Mouse (Mus musculus) lung, postnatal 0 days (tissue): Measurements from ENCODE around the gene Batf2. TPM values are rescaled to one million over a fixed set of nuclear protein-coding genes. Genes with fewer than 3 reads are reported as not detected.

ENCODE experiments used
- ATAC-seq: fragments of 200-750 bp; cut with Nextera tagmentation; 2 replicates; pipeline ENCODE4 v1.8.0; 2017; ENCODE audit warnings: moderate library complexity
- DNase-seq: peaks from one replicate; pipeline ENCODE4 v3.0.0-alpha.2; 2016; ENCODE audit warnings: low spot score
- H3K27ac ChIP-seq: fragments of 300-500 bp; sonication (generic); 2 replicates; pipeline ENCODE4 v1.5.1; 2014; ENCODE audit warnings: antibody characterized with exemption, mild to moderate bottlenecking, low read length, mixed read lengths
- H3K27me3 ChIP-seq: fragments of 300-500 bp; sonication (generic); replicated peaks from 2 replicates; pipeline ENCODE4 v1.6.1; 2014; ENCODE audit warnings: low read length, mixed read lengths; ENCODE audit not compliant: insufficient read depth
- H3K36me3 ChIP-seq: fragments of 300-500 bp; sonication (generic); 2 replicates; pipeline ENCODE4 v1.6.1; 2014; ENCODE audit warnings: low read length, mixed read lengths; ENCODE audit not compliant: insufficient read depth
- H3K4me1 ChIP-seq: fragments of 300-500 bp; sonication (generic); 2 replicates; pipeline ENCODE4 v1.6.1; 2014; ENCODE audit warnings: antibody characterized with exemption, low read depth, low read length, mixed read lengths; ENCODE audit not compliant: insufficient read depth
- H3K4me2 ChIP-seq: fragments of 300-500 bp; sonication (generic); replicated peaks from 2 replicates; pipeline ENCODE4 v1.6.1; 2014; ENCODE audit warnings: low read depth, mild to moderate bottlenecking, low read length, moderate library complexity, mixed read lengths
- H3K4me3 ChIP-seq: fragments of 300-500 bp; sonication (generic); 2 replicates; pipeline ENCODE4 v1.5.1; 2014; ENCODE audit warnings: low read depth, low read length
- H3K9ac ChIP-seq: fragments of 300-500 bp; sonication (generic); replicated peaks from 2 replicates; pipeline ENCODE4 v1.6.1; 2014; ENCODE audit warnings: low read depth, mild to moderate bottlenecking
- H3K9me3 ChIP-seq: fragments of 300-500 bp; sonication (generic); 2 replicates; pipeline ENCODE4 v1.6.1; 2016; ENCODE audit warnings: low read length, mixed read lengths
- CTCF ChIP-seq: IDR thresholded peaks from 2 replicates; pipeline ENCODE4 v1.5.1; 2016; ENCODE audit warnings: antibody characterized with exemption, mild to moderate bottlenecking
- EP300 ChIP-seq: IDR thresholded peaks from 2 replicates; pipeline ENCODE4 v1.6.1; 2016; ENCODE audit warnings: antibody characterized with exemption, mild to moderate bottlenecking, control low read depth
- WGBS: fragments of 180-500 bp; shearing (Covaris S2); extraction: QIAGEN DNeasy Blood & Tissue Kit; methylation state at CpG from one replicate; pipeline ENCODE4 v1.1.7; 2014; 5-methylcytosine and 5-hydroxymethylcytosine counted together
- polyA plus RNA-seq: library from polyadenylated mRNA; unstranded; fragments of >200 nt; fragmentation: Nextera tagmentation; extraction: Ambion mirVana; gene quantifications from 2 replicates; pipeline ENCODE4 v1.2.1, GENCODE M21; 2015

Batf2 gene
- polyA plus RNA-seq, 1 experiment from 2014 or later, result 1.0 TPM

DNA sequence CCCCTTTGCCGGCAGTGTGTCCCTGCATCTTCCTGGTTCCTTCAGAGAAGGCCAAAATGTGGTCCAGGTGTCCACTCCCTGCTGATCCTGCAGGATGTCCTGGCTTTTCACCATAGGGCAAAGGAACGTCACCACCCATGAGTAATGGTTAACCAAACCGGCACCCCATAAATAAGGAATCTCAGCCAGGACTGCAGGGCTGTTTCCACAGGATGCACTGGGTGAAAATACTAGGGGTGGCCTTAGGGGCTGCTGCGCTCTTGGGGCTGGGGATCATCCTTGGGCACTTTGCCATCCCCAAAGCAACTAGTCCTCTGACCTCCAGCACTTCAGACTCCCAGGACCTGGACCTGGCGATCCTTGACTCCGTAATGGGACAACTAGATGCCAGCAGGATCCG lies 35.2 kb upstream of the Batf2 start, which contains the start of gene Naaladl1:
Gene Naaladl1 (plus strand): TSS at position 197 of the 400 bp plus-strand sequence.
- H3K4me2 ChIP-seq, result no peak within 1 kb of the TSS
- no peak within 1 kb of the TSS for H3K27ac ChIP-seq
- no peaks in the 10 kb centered on the region for H3K27me3 ChIP-seq
- no peaks in the 10 kb centered on the region for H3K9me3 ChIP-seq
- no peak within 1 kb of the TSS for H3K4me3 ChIP-seq
- no peaks in the 10 kb centered on the region for H3K4me1 ChIP-seq
- ATAC-seq, result no peak
- TF ChIP-seq CTCF (no peak), EP300 (no peak)
- WGBS, result 78% methylated on average over 7 of the region's 7 CpGs
- DNase-seq, result no peak
- no peak within 1 kb of the TSS for H3K9ac ChIP-seq
- H3K36me3 ChIP-seq, result no peaks in the 10 kb centered on the region

DNA sequence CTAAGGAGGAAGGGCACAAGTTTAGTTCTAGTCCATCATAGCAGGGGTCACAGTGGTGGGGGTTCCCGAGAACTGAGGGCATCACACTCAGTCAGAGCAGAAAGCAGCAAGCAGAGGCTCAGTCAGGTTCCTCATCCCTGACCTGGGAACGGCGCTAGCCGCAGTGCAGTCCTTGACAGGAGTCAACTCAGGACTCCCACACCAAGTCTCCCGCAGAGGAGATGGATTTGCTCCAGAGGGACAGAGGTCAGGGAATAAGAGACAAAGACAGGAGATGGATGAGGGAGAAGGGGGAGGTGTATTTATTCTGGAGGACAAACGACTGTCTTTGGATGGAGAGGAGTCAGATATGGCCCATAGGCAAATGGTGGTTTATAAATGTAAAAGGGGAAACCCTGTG lies 27.7 kb upstream of the Batf2 start:
- H3K9ac ChIP-seq, result no peak overlapping the region
- no peak overlapping the region for H3K27ac ChIP-seq
- WGBS, result 30% methylated on average over 6 of the region's 6 CpGs
- no peak overlapping the region for H3K4me2 ChIP-seq
- ATAC-seq, result no peak
- no peak overlapping the region for H3K4me3 ChIP-seq
- H3K36me3 ChIP-seq, result no peaks in the 10 kb centered on the region
- no peaks in the 10 kb centered on the region for H3K9me3 ChIP-seq
- H3K4me1 ChIP-seq, result no peaks in the 10 kb centered on the region
- DNase-seq, result no peak
- no peaks in the 10 kb centered on the region for H3K27me3 ChIP-seq
- TF ChIP-seq CTCF, result no peak
- TF ChIP-seq EP300, result no peak

DNA sequence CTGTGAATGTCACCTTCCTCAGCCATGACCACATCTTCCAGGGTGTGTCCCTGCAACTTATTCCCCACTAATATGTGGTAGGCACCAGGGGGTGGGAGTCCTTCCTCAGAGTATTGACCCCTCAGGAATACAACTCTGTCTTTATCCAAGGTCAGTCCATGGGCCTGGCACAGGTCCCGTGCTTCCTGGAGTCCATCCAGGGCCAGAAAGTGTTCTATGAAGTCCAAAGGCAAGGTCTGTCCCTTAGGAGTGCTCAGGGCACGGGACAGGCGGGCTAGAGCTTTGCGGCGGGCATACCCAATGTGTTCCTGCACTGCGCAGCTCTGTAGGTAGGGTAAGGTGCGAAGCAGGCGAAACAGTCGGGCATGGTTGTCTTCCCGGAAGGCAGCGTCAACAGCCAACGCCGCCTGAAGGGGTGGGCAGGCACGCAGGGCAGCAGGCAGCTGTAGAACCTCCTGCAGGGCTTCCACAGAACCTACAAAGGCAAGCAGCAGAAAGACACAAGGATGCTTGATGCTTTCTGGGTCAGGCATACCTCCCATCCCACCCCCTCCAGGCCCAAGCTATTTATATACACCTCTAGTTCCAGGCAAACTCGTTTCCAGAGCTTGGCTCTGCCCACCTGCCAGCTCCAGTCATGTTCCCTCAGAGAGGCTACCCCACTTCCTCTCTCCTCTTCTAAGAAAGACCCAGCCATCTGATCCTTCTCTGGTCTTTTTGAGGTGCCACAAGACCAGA lies 24.5 kb upstream of the Batf2 start:
- Histone ChIP-seq H3K9me3 (no peaks in the 10 kb centered on the region), H3K36me3 (no peaks in the 10 kb centered on the region), H3K27ac (no peak overlapping the region), H3K9ac (no peak overlapping the region), H3K4me1 (no peaks in the 10 kb centered on the region), H3K27me3 (no peaks in the 10 kb centered on the region), H3K4me2 (no peak overlapping the region), H3K4me3 (no peak overlapping the region)
- whole genome bisulfite sequencing, result 84% methylated on average over 15 of the region's 15 CpGs
- DNase-seq, result no peak
- no peak for ATAC-seq
- TF ChIP-seq EP300 (no peak), CTCF (no peak)

DNA sequence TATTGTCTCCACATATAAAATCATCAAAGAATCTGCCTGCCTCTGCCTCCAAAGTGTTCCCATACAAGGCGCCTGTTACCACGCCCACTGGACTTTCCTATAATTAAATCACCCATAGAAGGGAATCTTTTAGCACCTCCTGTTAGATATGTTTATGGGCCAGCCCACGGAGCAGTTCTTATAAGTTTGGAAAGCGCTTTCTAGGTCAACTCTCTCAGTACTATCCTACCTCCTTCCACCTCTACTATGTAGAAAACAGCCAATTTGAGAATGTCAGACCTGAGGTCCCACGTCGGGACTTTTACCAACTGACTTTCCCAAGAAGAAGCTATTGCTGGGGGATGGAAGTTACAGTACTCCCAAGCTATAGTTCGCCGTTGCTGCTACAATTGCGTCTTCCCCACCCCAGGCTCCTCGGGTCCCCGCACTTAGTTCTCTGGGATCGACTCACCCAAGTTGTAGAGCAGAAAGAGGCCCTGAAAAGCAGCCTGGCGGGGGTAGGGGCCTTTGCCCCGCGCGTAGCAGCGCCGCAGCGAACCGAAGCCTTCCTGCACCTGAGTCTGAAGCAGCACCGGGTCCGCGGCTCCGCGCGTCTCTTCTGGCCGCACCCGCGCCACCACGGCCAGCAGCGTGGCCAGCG lies 23.3 kb upstream of the Batf2 start:
- DNase-seq (no peak), ATAC-seq (no peak)
- no peaks in the 10 kb centered on the region for H3K9me3 ChIP-seq
- peak overlapping the region; percentile 92 for H3K27ac ChIP-seq
- H3K4me1 ChIP-seq, result no peaks in the 10 kb centered on the region
- H3K4me2 ChIP-seq, result peak overlapping the region; percentile 98
- TF ChIP-seq CTCF, result no peak
- TF ChIP-seq EP300, result no peak
- H3K27me3 ChIP-seq, result no peaks in the 10 kb centered on the region
- 4% methylated on average over 32 of the region's 32 CpGs for WGBS
- peak overlapping the region; percentile 58 for H3K9ac ChIP-seq
- peak overlapping the region; percentile 75 for H3K4me3 ChIP-seq
- no peaks in the 10 kb centered on the region for H3K36me3 ChIP-seq

DNA sequence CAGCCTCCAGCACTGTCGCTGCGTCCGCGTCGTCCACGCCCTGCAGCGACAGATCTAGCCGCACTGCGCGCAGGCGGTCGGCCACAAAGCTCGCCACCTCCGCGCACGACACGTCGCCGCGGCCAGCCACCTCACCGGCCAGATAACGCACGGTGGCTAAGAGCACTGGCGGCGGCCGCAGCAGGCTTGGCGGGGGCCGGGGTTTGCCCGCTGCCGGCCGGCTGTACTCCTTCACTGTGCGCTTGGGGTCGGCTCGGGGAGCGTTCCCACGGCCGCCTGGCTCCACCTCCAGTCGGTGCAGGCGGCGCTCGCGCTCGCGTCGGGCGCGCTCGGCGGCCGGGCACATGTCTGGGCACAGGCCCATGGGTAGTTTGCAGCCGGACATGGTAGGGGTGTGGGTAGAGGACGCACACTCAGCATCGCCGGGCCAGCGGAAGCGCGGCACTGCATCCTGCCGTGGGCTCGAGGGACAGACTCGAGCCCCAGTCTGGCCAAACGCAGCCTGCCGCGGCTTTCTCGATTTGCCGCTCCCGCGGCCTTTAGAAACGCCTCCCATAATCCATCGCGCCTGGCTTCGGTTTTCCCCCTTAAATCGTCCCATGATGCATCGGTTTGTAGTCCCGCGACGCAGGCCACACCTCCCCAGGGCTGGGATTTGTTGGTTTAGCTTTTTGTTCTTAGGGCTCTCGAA lies 22.7 kb upstream of the Batf2 start, which contains the start of gene Sac3d1:
Gene Sac3d1 (minus strand): TSS at position 665 of the 691 bp plus-strand sequence.
- no peaks in the 10 kb centered on the region for H3K9me3 ChIP-seq
- H3K4me1 ChIP-seq, result no peaks in the 10 kb centered on the region
- ATAC-seq (peak; percentile 92), DNase-seq (peak; percentile 96)
- peak within 1 kb of the TSS; percentile 75 for H3K4me3 ChIP-seq
- peak within 1 kb of the TSS; percentile 58 for H3K9ac ChIP-seq
- H3K36me3 ChIP-seq, result no peaks in the 10 kb centered on the region
- WGBS, result under 1% methylated on average over 69 of the region's 77 CpGs
- no peaks in the 10 kb centered on the region for H3K27me3 ChIP-seq
- H3K4me2 ChIP-seq, result peak within 1 kb of the TSS; percentile 98
- TF ChIP-seq CTCF (peak; percentile 27), EP300 (peak; percentile 51; the same call in 1 of the 2 replicates)
- H3K27ac ChIP-seq, result peak within 1 kb of the TSS; percentile 92

DNA sequence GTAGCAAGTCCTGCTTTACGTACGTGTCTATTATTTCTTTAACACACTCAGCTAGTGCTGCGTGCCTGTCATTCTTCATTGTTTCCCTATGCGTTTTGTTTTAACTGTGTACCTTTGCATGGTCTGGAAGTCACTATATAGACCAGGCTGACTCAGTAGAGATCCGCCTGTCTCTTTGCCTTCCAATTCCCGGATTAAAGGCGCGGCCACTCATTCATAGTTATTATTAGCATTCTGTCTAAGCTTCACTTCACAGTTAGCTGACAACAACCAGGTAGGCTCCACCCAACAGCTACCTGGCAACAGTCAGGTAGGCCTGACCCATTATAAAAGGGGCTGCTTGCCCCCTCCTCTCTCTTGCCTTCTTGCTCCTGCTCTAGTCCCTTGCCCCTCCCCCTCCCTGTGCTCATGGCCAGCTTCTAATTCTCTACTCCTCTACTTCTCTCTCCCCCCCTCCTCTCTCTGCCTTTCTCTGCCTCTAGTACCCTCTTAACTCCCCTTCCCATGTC lies 22.1 kb upstream of the Batf2 start:
- no peak for DNase-seq
- TF ChIP-seq CTCF, result no peak
- TF ChIP-seq EP300, result 0 out of 2 replicates have a peak, but pooled peaks have one; percentile 24
- peak; percentile 23; the same call in 1 of the 2 replicates for ATAC-seq
- H3K4me3 ChIP-seq, result peak overlapping the region; percentile 75
- H3K4me2 ChIP-seq, result peak overlapping the region; percentile 98
- no peak overlapping the region for H3K9ac ChIP-seq
- H3K27ac ChIP-seq, result peak overlapping the region; percentile 92
- H3K27me3 ChIP-seq, result no peaks in the 10 kb centered on the region
- no peaks in the 10 kb centered on the region for H3K9me3 ChIP-seq
- WGBS, result 1% methylated on average over 8 of the region's 8 CpGs
- no peaks in the 10 kb centered on the region for H3K36me3 ChIP-seq
- H3K4me1 ChIP-seq, result no peaks in the 10 kb centered on the region
